ENCODE assay signal across 24 mouse cellular contexts in genomic region chr5:27035291-27035690, GRCm38 (mm10).
DNase-seq lines count a peak whose midpoint lies in the region; ATAC-seq and TF ChIP-seq lines count a peak whose summit lies in the region.
"Had no signal": no experiment of that assay in that cellular context is flagged by ENCODE, and none has a peak within 500 bp of the region (broad histone marks: within the 10 kb centered on the region; RNA-seq: fewer than 3 reads in every experiment).

No protein-coding gene starts in this region.

- H3K36me3 ChIP-seq in hindbrain, embryonic 11.5 days (ENCODE audit: control insufficient read depth, insufficient read depth, low read length) = no peaks in the 10 kb centered on the region
- H3K36me3 ChIP-seq in hindbrain, embryonic 14.5 days (replicated peaks; ENCODE audit: control insufficient read depth, insufficient read depth) = no peaks in the 10 kb centered on the region
- H3K36me3 ChIP-seq in lung, embryonic 14.5 days (ENCODE audit: insufficient read depth) = no peaks in the 10 kb centered on the region
- H3K36me3 ChIP-seq: heart, embryonic 10.5 days; heart, embryonic 15.5 days; hindbrain, embryonic 12.5 days; kidney, embryonic 15.5 days; limb, embryonic 13.5 days; liver, embryonic 12.5 days; midbrain, embryonic 13.5 days; neural tube, embryonic 13.5 days had no signal

- no peaks in the 10 kb centered on the region for H3K4me1 ChIP-seq in hindbrain, embryonic 11.5 days (replicated peaks; ENCODE audit: control insufficient read depth, insufficient read depth, low read length)
- no peaks in the 10 kb centered on the region for H3K4me1 ChIP-seq in hindbrain, embryonic 14.5 days (replicated peaks; ENCODE audit: control insufficient read depth, insufficient read depth, low read length)
- H3K4me1 ChIP-seq in lung, embryonic 14.5 days (ENCODE audit: insufficient read depth) = no peaks in the 10 kb centered on the region
- H3K4me1 ChIP-seq in lung, adult 2 months (ENCODE audit: control insufficient read depth, insufficient read depth, low read length) = no peaks in the 10 kb centered on the region
- H3K4me1 ChIP-seq: forebrain, embryonic 13.5 days; heart, embryonic 10.5 days; heart, embryonic 15.5 days; hindbrain, embryonic 12.5 days; kidney, embryonic 15.5 days; limb, embryonic 13.5 days; liver, embryonic 12.5 days; midbrain, embryonic 13.5 days; neural tube, embryonic 13.5 days had no signal

- H3K9me3 ChIP-seq in hindbrain, embryonic 11.5 days (ENCODE audit: control insufficient read depth, low read length) = no peaks in the 10 kb centered on the region
- no peaks in the 10 kb centered on the region for H3K9me3 ChIP-seq in hindbrain, embryonic 14.5 days (ENCODE audit: control insufficient read depth, low read length)
- H3K9me3 ChIP-seq in lung, embryonic 14.5 days (ENCODE audit: low read depth, low read length) = no peaks in the 10 kb centered on the region
- H3K9me3 ChIP-seq: forebrain, embryonic 13.5 days; heart, embryonic 10.5 days; heart, embryonic 15.5 days; hindbrain, embryonic 12.5 days; kidney, embryonic 15.5 days; limb, embryonic 13.5 days; liver, embryonic 12.5 days; midbrain, embryonic 13.5 days; neural tube, embryonic 13.5 days had no signal

- H3K4me2 ChIP-seq in hindbrain, embryonic 11.5 days (replicated peaks; ENCODE audit: low read depth, low read length) = no peak overlapping the region
- H3K4me2 ChIP-seq in hindbrain, embryonic 14.5 days (replicated peaks) = no peak overlapping the region
- no peak overlapping the region for H3K4me2 ChIP-seq in lung, embryonic 14.5 days
- H3K4me2 ChIP-seq: forebrain, embryonic 13.5 days; heart, embryonic 15.5 days; hindbrain, embryonic 12.5 days; kidney, embryonic 15.5 days; limb, embryonic 13.5 days; liver, embryonic 12.5 days; midbrain, embryonic 13.5 days; neural tube, embryonic 13.5 days had no signal

- H3K9ac ChIP-seq in hindbrain, embryonic 11.5 days (ENCODE audit: low read depth, low read length) = no peak overlapping the region
- H3K9ac ChIP-seq in hindbrain, embryonic 14.5 days = no peak overlapping the region
- no peak overlapping the region for H3K9ac ChIP-seq in lung, embryonic 14.5 days
- H3K9ac ChIP-seq: forebrain, embryonic 13.5 days; heart, embryonic 15.5 days; hindbrain, embryonic 12.5 days; kidney, embryonic 15.5 days; limb, embryonic 13.5 days; liver, embryonic 12.5 days; liver, postnatal 0 days; midbrain, embryonic 13.5 days; neural tube, embryonic 13.5 days had no signal

- H3K27me3 ChIP-seq in hindbrain, embryonic 11.5 days (ENCODE audit: control insufficient read depth, insufficient read depth, low read length) = no peaks in the 10 kb centered on the region
- H3K27me3 ChIP-seq in hindbrain, embryonic 14.5 days (ENCODE audit: control insufficient read depth, insufficient read depth, low read length) = no peaks in the 10 kb centered on the region
- no peaks in the 10 kb centered on the region for H3K27me3 ChIP-seq in lung, embryonic 14.5 days (ENCODE audit: insufficient read depth, low read length)
- H3K27me3 ChIP-seq: CH12.LX; forebrain, embryonic 13.5 days; heart, embryonic 15.5 days; hindbrain, embryonic 12.5 days; kidney, embryonic 15.5 days; limb, embryonic 13.5 days; liver, embryonic 12.5 days; midbrain, embryonic 13.5 days; neural tube, embryonic 13.5 days; Patski had no signal

- peak; percentile 9 for DNase-seq in adrenal gland, postnatal 10 days
- DNase-seq in adrenal gland, adult 8-10 months = no peak
- DNase-seq in hindbrain, embryonic 11.5 days (ENCODE audit: low spot score) = peak; percentile 13
- no peak for DNase-seq in hindbrain, embryonic 14.5 days (ENCODE audit: low spot score)
- DNase-seq in lung, embryonic 14.5 days = peak; percentile 59
- DNase-seq in lung, adult 2 months = no peak
- no peak for DNase-seq in thymus, postnatal 36 days
- DNase-seq: adrenal gland, postnatal 25 days; gastrocnemius, postnatal 25 days; layer of hippocampus, adult 9-11 months; liver, postnatal 0 days had no signal

- TF ChIP-seq POLR2A in lung, adult 2 months (IDR thresholded peaks at IDR 0.05; ENCODE audit: borderline replicate concordance, extremely low read depth, low read depth, low read length) = no peak

- no peak overlapping the region for H3K27ac ChIP-seq in hindbrain, embryonic 11.5 days (ENCODE audit: low read depth, low read length)
- H3K27ac ChIP-seq in hindbrain, embryonic 14.5 days = no peak overlapping the region
- no peak overlapping the region for H3K27ac ChIP-seq in lung, embryonic 14.5 days (ENCODE audit: low read depth)
- H3K27ac ChIP-seq: forebrain, embryonic 13.5 days; heart, embryonic 10.5 days; heart, embryonic 15.5 days; hindbrain, embryonic 12.5 days; kidney, embryonic 15.5 days; limb, embryonic 13.5 days; liver, embryonic 12.5 days; macrophage; midbrain, embryonic 13.5 days; neural tube, embryonic 13.5 days had no signal

- WGBS in hindbrain, embryonic 11.5 days = 63% methylated on average over 1 of the region's 1 CpGs
- WGBS in hindbrain, embryonic 14.5 days = 81% methylated on average over 1 of the region's 1 CpGs
- 42% methylated on average over 1 of the region's 1 CpGs for WGBS in lung, embryonic 14.5 days
- 24% methylated on average over 1 of the region's 1 CpGs for WGBS in lung, adult 2 months

- no peak for ATAC-seq in hindbrain, embryonic 11.5 days (ENCODE audit: low FRiP score)
- no peak for ATAC-seq in hindbrain, embryonic 14.5 days (ENCODE audit: low FRiP score)
- ATAC-seq in lung, embryonic 14.5 days (ENCODE audit: insufficient read depth) = no peak
- ATAC-seq: forebrain, embryonic 13.5 days; intestine, postnatal 0 days; liver, embryonic 12.5 days; liver, postnatal 0 days; midbrain, embryonic 13.5 days; Patski had no signal

- TF ChIP-seq CTCF in lung, embryonic 14.5 days (IDR thresholded peaks at IDR 0.05; ENCODE audit: low read depth) = no peak
- TF ChIP-seq CTCF in lung, adult 2 months (IDR thresholded peaks at IDR 0.05; ENCODE audit: insufficient read depth, low read length) = no peak

- no peak overlapping the region for H3K4me3 ChIP-seq in hindbrain, embryonic 11.5 days (ENCODE audit: low read depth, low read length)
- H3K4me3 ChIP-seq in hindbrain, embryonic 14.5 days (replicated peaks; ENCODE audit: low read length) = no peak overlapping the region
- H3K4me3 ChIP-seq in lung, embryonic 14.5 days (ENCODE audit: low read depth, low read length) = no peak overlapping the region
- no peak overlapping the region for H3K4me3 ChIP-seq in lung, adult 2 months (replicated peaks; ENCODE audit: extremely low read depth, low read depth, low read length)
- H3K4me3 ChIP-seq: forebrain, embryonic 13.5 days; heart, embryonic 10.5 days; heart, embryonic 15.5 days; hindbrain, embryonic 12.5 days; kidney, embryonic 15.5 days; limb, embryonic 13.5 days; liver, embryonic 12.5 days; midbrain, embryonic 13.5 days; neural tube, embryonic 13.5 days had no signal

Comparison
In these comparisons a context has a peak if more than half of its experiments do, and no peak if none do; other contexts are left out.
1. DNase-seq: peak in adrenal gland, postnatal 10 days (single experiment), hindbrain, embryonic 11.5 days (single experiment) and lung, embryonic 14.5 days (single experiment); none in adrenal gland, adult 8-10 months (single experiment), hindbrain, embryonic 14.5 days (single experiment), lung, adult 2 months (single experiment) and thymus, postnatal 36 days (0 of 2).